Mouse (Mus musculus): ENCODE measurements around the gene Tfb2m. TPM values are rescaled to one million over a fixed set of nuclear protein-coding genes. Genes with fewer than 3 reads are reported as not detected.

Tfb2m gene
- total RNA-seq, 2 experiments from 2014 or later, result 21.0 to 24.8 TPM

DNA sequence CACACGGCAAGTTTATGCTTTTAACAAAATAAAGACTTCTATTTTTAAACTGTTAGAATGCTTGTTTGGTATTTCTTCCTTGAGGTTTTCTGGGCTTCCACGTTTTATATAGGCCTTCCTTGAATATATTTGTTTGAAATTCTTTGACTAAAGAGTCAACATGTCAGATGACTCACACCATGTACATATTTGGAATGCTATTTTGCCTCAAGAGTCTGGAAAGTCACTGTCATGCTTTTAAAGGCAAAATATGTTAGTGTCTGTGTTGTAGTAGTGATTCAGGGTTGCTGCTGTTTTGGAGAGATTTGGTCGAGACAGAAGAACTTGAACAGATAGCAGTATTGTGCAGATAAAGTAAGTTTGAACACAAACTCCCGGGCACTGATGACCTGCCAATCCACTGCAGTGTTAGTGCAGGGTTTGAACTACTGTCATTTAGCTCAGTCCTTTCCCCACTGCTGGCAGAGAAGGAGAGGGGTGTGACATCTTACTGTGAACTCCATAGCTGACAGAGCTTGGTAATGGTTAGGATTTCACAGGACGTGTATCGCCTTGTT is 27.7 kb upstream of the Tfb2m start:
- Histone ChIP-seq H3K27ac (no peak overlapping the region), H3K4me3 (no peak overlapping the region)
- no peak for DNase-seq (ENCODE audit: low spot score in 2 of 2)
- no peak for TF ChIP-seq CTCF (conservative IDR thresholded peaks at IDR 0.05)

DNA sequence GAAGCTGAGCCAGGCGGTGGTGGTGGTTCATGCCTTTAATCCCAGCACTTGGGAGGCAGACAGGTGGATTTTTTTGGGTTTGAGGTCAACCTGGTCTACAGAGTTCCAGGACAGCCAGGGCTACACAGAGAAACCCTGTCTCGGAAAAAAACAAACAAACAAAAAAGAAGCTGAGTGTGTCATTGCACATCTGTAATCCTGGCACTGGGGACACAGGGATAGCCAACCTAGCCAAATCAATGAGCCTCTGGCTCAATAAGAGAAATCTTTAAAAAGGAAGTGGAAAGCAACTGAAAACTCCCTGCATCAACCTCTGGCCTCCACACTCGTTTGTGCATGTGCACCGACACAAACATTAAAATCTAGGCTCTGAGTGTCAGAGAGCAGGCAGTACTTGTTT is 25.6 kb upstream of the Tfb2m start:
- no peak overlapping the region for H3K4me3 ChIP-seq
- H3K27ac ChIP-seq, result no peak overlapping the region
- TF ChIP-seq CTCF (conservative IDR thresholded peaks at IDR 0.05), result no peak
- no peak for DNase-seq (ENCODE audit: low spot score in 2 of 2)

DNA sequence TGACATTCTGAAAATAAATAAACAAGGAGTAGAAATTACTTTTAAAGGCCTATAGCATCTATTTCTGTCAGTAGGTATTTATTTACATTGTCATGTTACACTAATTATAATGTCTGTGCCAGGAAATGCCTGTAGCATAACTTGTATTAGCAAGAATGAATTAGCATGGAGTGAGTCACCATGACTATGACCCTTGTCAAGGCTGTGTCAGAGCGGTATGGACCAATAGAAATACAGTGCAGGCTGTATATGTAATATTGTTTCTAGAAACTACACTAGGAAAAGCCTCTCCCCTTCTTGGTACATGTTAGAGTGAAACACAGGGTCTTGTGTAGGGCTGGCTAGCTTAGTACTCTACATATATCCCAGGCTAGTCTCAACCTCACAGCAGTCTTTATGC is 24.4 kb upstream of the Tfb2m start:
- no peak for TF ChIP-seq CTCF (conservative IDR thresholded peaks at IDR 0.05)
- DNase-seq (ENCODE audit: low spot score in 2 of 2), result no peak
- no peak overlapping the region for H3K4me3 ChIP-seq
- H3K27ac ChIP-seq, result peak overlapping the region; percentile 29

DNA sequence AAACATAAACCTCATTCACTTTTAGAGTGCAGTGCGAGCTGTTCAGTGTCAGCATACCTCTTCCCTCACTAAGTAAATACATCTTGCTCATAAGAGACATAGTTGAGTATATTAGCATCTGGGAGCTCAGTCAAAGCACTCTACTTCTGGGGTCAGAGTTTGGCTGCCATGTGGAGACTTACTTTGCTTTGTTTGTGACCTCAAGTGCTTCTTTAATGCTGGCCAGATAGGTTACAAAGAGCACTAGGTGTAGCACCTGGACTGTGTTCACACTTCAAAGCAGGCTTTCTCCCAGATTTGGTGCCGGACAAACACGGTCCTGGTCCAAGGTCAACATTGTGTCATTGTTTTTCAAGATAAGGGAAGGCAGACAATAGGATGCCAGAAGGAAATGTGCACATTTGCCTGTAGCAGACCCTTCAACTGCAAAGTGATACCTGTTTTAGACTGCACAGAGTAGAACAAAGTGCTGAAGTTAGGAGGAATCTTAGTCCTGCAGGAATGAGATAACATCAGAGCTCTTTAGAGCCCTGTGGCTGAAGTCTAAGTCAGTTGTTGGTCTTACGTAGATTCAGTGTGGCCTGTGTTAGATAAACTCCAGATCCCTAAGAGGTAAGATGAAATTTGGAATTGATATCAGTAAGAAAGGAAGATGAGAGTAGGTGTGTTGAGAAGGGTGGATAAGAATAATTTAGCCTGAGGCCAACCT is 22.8 kb upstream of the Tfb2m start:
- no peak for DNase-seq (ENCODE audit: low spot score in 2 of 2)
- H3K27ac ChIP-seq, result no peak overlapping the region
- no peak for TF ChIP-seq CTCF (conservative IDR thresholded peaks at IDR 0.05)
- no peak overlapping the region for H3K4me3 ChIP-seq

DNA sequence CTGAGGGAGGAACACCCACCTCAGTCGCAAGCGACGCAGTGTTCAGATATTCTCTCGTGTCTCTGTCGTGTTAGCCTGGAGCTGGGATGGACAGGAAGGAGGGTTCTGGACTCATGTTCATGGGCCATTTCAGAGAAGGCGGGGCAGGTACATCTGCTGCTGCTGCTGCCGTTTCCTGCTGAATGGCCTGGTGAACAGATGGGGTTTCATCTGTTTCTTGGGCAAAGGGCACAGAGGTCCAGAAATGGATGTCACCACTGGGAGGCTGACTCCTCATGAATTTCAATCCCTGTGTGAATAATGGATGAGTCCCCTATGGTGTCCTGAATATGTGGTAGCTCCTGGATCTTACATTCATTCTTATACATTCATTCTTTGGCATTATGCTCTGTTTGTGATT is 21.5 kb upstream of the Tfb2m start:
- H3K4me3 ChIP-seq, result no peak overlapping the region
- no peak for TF ChIP-seq CTCF (conservative IDR thresholded peaks at IDR 0.05)
- no peak overlapping the region for H3K27ac ChIP-seq
- DNase-seq (ENCODE audit: low spot score in 2 of 2), result no peak

DNA sequence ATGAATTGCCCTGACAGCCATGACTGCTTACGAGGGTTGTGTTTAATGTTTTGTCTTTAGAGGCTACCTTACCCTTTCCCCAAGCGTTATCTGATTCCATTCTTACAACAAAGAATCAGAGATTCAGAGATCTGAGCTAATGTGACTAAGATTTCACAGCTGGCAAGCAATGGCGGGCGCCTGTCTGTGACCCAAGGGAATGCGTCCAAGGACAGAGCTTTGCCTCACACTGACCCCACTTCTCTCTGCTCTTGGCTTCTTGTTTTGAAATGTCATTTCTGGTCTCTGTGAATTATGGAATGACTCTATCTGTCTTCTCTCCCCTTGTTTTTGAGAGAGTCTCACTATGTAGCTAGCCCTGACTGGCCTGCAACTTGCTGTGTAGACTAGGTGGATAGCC is 17.9 kb upstream of the Tfb2m start:
- no peak for DNase-seq (ENCODE audit: low spot score in 2 of 2)
- no peak overlapping the region for H3K27ac ChIP-seq
- no peak overlapping the region for H3K4me3 ChIP-seq
- TF ChIP-seq CTCF (conservative IDR thresholded peaks at IDR 0.05), result no peak

DNA sequence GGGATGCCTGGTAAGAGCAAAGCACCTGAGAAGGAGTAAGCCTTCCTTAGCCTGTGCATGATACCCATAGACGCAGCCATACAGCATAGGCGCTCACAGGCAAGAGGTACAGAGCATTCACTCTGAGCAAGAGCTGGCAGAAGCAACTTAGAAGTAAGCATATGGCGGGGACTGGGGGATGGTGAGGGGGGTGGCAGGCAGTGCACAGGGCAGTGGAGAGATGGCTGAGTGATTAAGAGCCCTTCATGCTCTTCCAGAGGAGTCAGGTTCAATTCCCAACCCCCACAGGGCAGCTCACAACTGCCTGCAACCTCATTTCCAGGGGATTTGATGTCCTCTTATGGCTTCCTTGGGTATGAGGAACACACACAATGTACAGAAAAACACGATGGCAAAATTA is 17.1 kb upstream of the Tfb2m start:
- Histone ChIP-seq H3K4me3 (no peak overlapping the region), H3K27ac (no peak overlapping the region)
- TF ChIP-seq CTCF (conservative IDR thresholded peaks at IDR 0.05), result no peak
- DNase-seq (ENCODE audit: low spot score in 2 of 2), result no peak

DNA sequence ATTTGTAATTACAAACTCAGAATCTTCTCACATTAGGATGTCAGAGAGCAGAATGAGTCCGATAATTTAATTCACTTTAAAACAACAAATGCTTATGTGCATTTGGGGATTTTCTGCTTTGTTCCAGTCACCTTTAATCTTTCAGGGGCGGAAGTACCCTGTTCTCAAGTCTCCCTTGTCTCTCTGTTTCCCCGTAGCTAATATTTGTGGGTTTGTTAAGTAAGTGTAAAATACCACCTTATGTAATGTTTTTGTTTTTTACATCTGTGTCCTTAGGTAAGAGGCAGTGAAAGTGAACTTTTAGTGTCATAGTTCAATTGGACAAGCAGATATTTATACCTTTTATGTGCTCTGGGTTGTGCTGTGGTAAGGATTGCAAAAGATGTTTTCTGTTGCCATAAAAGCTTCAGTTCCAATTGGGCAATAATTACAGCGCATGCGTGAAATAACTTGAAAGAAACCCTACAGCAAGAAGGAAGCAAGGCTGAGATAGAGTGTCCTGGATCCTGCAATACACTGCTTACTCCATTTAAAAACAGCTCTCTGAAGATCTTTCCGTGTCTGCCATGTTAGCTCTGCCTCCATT is 14.9 kb upstream of the Tfb2m start:
- no peak for DNase-seq (ENCODE audit: low spot score in 2 of 2)

DNA sequence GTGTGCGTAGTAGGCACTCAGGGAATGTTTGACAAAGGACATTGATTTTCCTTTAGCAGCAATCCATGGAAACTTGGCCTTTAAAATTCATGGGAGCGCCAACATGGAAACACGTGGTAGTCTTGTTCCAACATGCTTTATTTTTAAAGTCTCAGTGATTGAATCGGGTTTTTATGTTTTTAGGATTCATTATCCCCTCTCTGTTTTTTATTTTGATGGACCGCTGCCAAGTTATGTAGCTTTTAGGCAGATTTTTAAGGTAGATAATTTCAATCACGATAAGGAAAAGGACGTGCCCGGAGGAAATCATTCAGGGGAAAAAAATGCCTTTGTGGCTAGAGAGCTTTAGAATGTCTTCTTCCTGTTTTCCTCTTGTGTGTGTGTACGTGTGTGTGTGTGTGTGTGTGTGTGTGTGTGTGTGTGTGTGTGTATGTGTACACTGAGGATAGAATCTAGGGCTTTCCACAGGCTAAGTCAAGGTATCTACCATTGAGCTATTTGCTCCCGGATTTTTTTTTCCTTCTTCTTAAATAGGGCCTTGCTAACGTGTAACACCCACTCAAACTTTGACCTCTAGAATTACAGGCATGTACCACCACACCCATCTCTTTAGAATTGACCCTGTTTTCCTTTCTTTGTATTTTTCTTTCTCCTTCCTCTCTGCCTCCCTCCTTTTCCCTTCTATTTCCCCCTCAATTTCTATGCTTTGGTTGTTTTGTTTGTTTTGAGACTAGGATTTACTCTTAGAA is 13.6 kb upstream of the Tfb2m start:
- DNase-seq (ENCODE audit: low spot score in 2 of 2), result no peak
- TF ChIP-seq CTCF (conservative IDR thresholded peaks at IDR 0.05), result no peak
- no peak overlapping the region for H3K4me3 ChIP-seq
- 0 out of 2 replicates have a peak overlapping the region, but pooled peaks have one; percentile 2 for H3K27ac ChIP-seq

More for the DNA sequence above, 14.9 kb upstream of the Tfb2m start:
- H3K4me3 ChIP-seq, result no peak overlapping the region
- no peak overlapping the region for H3K27ac ChIP-seq
- TF ChIP-seq CTCF (conservative IDR thresholded peaks at IDR 0.05), result no peak

DNA sequence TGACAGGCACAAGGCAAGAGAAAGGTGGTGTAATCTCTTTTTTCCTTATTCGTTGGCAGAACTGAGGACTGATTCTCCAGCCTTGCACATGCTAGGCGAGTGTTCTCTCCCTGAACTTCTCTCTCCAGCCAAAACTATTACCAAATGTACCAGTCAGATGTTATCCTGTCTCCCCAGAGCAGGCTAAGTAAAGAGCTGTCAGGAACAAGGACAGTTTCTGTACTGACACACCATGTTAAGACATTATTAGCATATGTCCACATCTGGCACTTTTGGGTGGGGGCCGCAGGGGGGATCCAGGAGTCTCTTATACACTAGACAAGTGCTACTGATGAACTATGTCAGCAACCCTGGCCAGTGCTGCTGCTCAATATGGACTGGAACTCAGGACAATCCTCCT is 10.9 kb upstream of the Tfb2m start:
- no peak for TF ChIP-seq CTCF (conservative IDR thresholded peaks at IDR 0.05)
- Histone ChIP-seq H3K27ac (no peak overlapping the region), H3K4me3 (no peak overlapping the region)
- DNase-seq (ENCODE audit: low spot score in 2 of 2), result no peak

DNA sequence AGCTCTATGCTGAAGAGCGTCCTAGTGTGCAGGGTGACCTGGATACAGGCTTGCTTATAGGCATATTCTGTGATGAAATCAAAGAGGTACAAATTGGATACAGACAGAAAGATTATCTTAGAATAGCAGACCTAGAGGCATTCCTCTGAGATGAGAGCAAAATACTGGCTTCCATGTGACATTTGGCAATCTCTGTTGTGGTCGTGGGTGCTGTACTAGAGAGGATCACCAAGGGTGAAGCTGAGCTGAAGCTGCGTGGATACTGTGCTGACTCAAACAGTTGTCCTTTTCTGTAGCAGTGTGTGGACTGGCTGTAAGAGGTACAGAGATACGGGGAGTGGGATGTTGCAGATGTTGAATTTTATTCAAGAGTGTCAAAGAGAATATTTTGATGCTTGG is 7.9 kb upstream of the Tfb2m start:
- no peak for TF ChIP-seq CTCF (conservative IDR thresholded peaks at IDR 0.05)
- H3K27ac ChIP-seq, result no peak overlapping the region

DNA sequence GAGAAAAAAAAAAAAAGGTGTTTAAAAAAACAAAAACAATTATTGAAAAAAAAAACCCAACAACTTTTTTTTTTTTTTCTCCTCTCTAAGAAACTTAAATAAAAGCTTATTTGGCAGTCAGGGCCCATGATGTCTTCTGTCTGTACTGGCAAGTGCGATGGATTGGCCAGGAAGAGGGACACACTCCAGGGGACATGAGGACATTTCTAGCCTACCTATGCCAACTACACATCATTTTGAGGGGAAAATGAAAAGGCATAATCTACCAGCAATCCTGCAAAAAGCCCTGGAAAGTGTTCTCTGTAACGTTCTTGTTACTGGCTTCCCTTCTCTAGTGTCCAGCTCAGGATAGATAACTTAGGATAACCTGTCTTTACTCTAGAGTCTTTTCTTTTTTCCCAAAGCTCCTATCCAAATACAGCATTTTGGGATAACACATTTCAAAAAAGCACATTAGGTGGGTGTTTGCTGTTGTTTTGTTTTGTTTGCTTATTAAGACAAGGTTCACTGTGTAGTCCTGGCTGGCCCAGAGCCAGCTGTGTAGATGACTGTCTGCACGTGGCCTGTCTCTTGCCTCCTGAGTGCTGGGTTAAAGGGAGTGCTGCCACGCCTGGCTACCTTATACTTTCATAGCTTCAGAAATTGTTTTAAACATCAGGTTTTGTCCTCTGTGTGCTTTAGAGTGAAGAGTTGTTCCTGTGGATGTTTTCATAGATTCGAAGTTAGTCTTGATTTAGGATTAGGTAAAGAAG is 7.3 kb upstream of the Tfb2m start:
- no peak for TF ChIP-seq CTCF (conservative IDR thresholded peaks at IDR 0.05)
- H3K4me3 ChIP-seq, result no peak overlapping the region
- no peak overlapping the region for H3K27ac ChIP-seq
- DNase-seq (ENCODE audit: low spot score in 2 of 2), result no peak

More for the DNA sequence above, 7.9 kb upstream of the Tfb2m start:
- H3K4me3 ChIP-seq, result no peak overlapping the region
- no peak for DNase-seq (ENCODE audit: low spot score in 2 of 2)

DNA sequence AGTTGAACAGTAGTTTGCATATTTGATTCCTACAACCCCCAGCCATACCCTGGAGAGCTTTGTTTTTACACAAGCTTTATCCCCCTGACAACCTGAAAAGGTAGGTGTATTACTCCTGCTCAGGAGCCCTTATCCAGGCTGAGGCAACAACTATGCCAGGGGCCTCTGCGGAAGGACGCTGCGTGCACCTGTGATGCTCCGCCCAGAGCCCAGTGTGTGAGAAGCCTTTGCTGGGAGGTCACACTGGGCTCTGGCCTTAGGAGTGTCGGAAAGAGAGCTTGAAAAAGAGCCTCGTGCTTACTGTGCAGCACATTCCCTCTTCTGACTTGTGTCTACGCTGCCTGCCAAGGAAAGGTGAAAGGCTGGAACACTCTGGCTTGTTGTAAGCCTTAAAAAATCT is 6.7 kb upstream of the Tfb2m start:
- TF ChIP-seq CTCF (conservative IDR thresholded peaks at IDR 0.05), result no peak
- Histone ChIP-seq H3K4me3 (no peak overlapping the region), H3K27ac (peak overlapping the region; percentile 12; the same call in 1 of the 2 replicates)
- DNase-seq (ENCODE audit: low spot score in 2 of 2), result no peak

All from layer of hippocampus, adult 2 months (tissue).